Mouse (Mus musculus): ENCODE results near the gene Rassf5. TPM values are rescaled to one million over a fixed set of nuclear protein-coding genes. Genes with fewer than 3 reads are reported as not detected.
A peak's percentile ranks its signal among the peaks of the same experiment; 100 is the strongest.

Gene Rassf5
- total RNA-seq (2021) = 10 to 100 TPM; 25.1 to 25.8 TPM
- long read RNA-seq, experiment 1, transcript Rassf5-201 (6 exons, 3,485 nt) = major isoform, 30 of 38 reads
- long read RNA-seq, experiment 1, partial matches to known transcripts = 0 of 38 reads
- long read RNA-seq, experiment 1, other reads (novel, unspliced or antisense) = 4 of 38 reads
- long read RNA-seq, experiment 2, transcript Rassf5-201 (6 exons, 3,485 nt) = major isoform, 23 of 42 reads
- long read RNA-seq, experiment 2, partial matches to known transcripts = 6 of 42 reads
- long read RNA-seq, experiment 2, other reads (novel, unspliced or antisense) = 9 of 42 reads

- intact Hi-C loops (cut with DNase I) = loop anchor here (5.0 kb wide), 2 partner anchors 38 to 128 kb away; no protein-coding TSS in a partner anchor
- DNase-seq (ENCODE audit: low spot score in 2 of 2) = peak; percentile 38 to 62
These were observed at the start of gene Rassf5 for GRCm38 (mm10) chr1:131245089-131245856. Rassf5 (minus strand) TSS chr1:131245258.

- intact Hi-C loops (cut with DNase I) = loop anchor here (10.0 kb wide), 1 partner anchor 471 kb away; no protein-coding TSS in a partner anchor
- peak; percentile 30 to 52 for DNase-seq (ENCODE audit: low spot score in 2 of 2)
These were observed 48.8 kb upstream of the Rassf5 start for GRCm38 (mm10) chr1:131293922-131294250.

- intact Hi-C loops (cut with DNase I) = loop anchor here (10.0 kb wide), 1 partner anchor 471 kb away; no protein-coding TSS in a partner anchor
- DNase-seq (ENCODE audit: low spot score in 2 of 2) = no peak
These were observed 48.3 kb upstream of the Rassf5 start for GRCm38 (mm10) chr1:131293221-131293921.

- peak; percentile 71 to 75 for DNase-seq (ENCODE audit: low spot score in 2 of 2)
- intact Hi-C loops (cut with DNase I) = loop anchor here (10.0 kb wide), 1 partner anchor 474 kb away; no protein-coding TSS in a partner anchor
These were observed 45.6 kb upstream of the Rassf5 start for GRCm38 (mm10) chr1:131290648-131291047.

GRCm38 (mm10) chr1:131288938-131289337 is 43.9 kb upstream of the Rassf5 start:
- no peak for DNase-seq (ENCODE audit: low spot score in 2 of 2)
- intact Hi-C loops (cut with DNase I) = no loop called here

GRCm38 (mm10) chr1:131287267-131287666 is 42.2 kb upstream of the Rassf5 start:
- intact Hi-C loops (cut with DNase I) = no loop called here
- no peak for DNase-seq (ENCODE audit: low spot score in 2 of 2)

- intact Hi-C loops (cut with DNase I) = no loop called here
- DNase-seq (ENCODE audit: low spot score in 2 of 2) = no peak
These were observed 41.7 kb upstream of the Rassf5 start for GRCm38 (mm10) chr1:131286803-131287202.

- DNase-seq (ENCODE audit: low spot score in 2 of 2) = no peak
- intact Hi-C loops (cut with DNase I) = no loop called here
These were observed 39.6 kb upstream of the Rassf5 start for GRCm38 (mm10) chr1:131284616-131285015.

- no peak for DNase-seq (ENCODE audit: low spot score in 2 of 2)
- intact Hi-C loops (cut with DNase I) = no loop called here
These were observed 39.1 kb upstream of the Rassf5 start for GRCm38 (mm10) chr1:131284167-131284566.

GRCm38 (mm10) chr1:131281731-131282130 is 36.7 kb upstream of the Rassf5 start:
- intact Hi-C loops (cut with DNase I) = no loop called here
- no peak for DNase-seq (ENCODE audit: low spot score in 2 of 2)

- intact Hi-C loops (cut with DNase I) = no loop called here
- no peak for DNase-seq (ENCODE audit: low spot score in 2 of 2)
These were observed 35.2 kb upstream of the Rassf5 start for GRCm38 (mm10) chr1:131280280-131280679.

GRCm38 (mm10) chr1:131279456-131279776 is 34.4 kb upstream of the Rassf5 start, which contains the start of gene Ikbke:
Ikbke (minus strand) TSS chr1:131279606.
- intact Hi-C loops (cut with DNase I) = no loop called here
- no peak for DNase-seq (ENCODE audit: low spot score in 2 of 2)

- intact Hi-C loops (cut with DNase I) = no loop called here
- no peak for DNase-seq (ENCODE audit: low spot score in 2 of 2)
These were observed 33.8 kb upstream of the Rassf5 start for GRCm38 (mm10) chr1:131278606-131279455.

- intact Hi-C loops (cut with DNase I) = no loop called here
- no peak for DNase-seq (ENCODE audit: low spot score in 2 of 2)
These were observed 31.8 kb upstream of the Rassf5 start for GRCm38 (mm10) chr1:131276831-131277230.

GRCm38 (mm10) chr1:131275577-131275976 is 30.5 kb upstream of the Rassf5 start:
- no peak for DNase-seq (ENCODE audit: low spot score in 2 of 2)
- intact Hi-C loops (cut with DNase I) = no loop called here

GRCm38 (mm10) chr1:131274725-131275539 is 29.9 kb upstream of the Rassf5 start:
- intact Hi-C loops (cut with DNase I) = no loop called here
- no peak for DNase-seq (ENCODE audit: low spot score in 2 of 2)

GRCm38 (mm10) chr1:131269797-131270578 is 24.9 kb upstream of the Rassf5 start:
- intact Hi-C loops (cut with DNase I) = no loop called here
- peak; percentile 77 to 85 for DNase-seq (ENCODE audit: low spot score in 2 of 2)

GRCm38 (mm10) chr1:131268776-131269175 is 23.7 kb upstream of the Rassf5 start:
- intact Hi-C loops (cut with DNase I) = no loop called here
- no peak for DNase-seq (ENCODE audit: low spot score in 2 of 2)

Data from left cerebral cortex, postnatal 14 days (tissue).